Mouse (Mus musculus): Measurements from ENCODE around the gene Borcs8.

- no peak for TF ChIP-seq GATA1 (IDR thresholded peaks at IDR 0.05; ENCODE audit: low read length)
- TF ChIP-seq TAL1 (IDR thresholded peaks at IDR 0.05; ENCODE audit: low read length), result no peak
These were observed 21.7 kb upstream of the Borcs8 start for GRCm38 (mm10) chr8:70117611-70118010.
